Mouse (Mus musculus): ENCODE measurements at regions not wholly inside any gene's neighbourhood (a gene's known extent, or its start where the extent isn't known, plus 50 kb on each side); places are given as distances from the start of the nearest gene placed in this dataset.

DNA sequence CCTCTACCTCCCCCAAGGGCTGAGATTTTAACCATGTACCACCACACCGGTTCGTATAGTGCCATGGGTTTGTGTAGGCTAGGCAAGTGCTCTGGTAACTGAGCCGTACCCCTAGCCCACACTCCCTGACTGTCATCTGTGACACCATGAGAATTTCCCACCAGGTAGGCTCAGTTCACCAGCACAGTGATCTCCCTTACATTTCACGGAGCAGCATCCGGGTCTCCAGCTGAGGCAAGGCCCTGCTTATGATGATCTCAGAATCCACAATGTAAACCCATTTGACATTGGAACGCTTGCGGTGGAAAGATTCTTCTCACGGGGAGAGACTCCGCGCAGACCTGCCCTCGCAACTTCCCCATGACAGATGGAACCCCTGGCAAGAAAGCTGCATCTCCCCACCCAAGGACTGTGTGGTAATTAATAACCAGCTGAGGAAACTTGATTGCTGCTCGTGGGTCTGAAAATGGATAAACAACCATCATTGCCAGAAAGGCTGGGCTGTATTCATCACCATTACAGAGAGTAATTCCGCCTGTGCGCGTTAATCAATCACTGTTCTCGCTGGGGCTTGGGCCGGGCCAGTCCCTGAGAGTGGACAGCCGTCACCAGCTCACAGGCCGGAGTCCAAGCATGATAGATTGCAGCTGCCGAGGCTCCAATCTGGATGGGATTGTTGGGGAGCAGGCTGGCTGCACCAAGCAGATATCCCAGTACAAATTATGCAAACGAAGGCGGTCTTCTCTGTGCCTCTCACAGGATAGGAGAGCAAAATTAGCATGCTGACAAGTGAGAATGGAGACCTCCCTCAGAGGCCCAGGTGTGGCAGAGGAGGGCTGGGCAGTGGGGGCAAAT is 492.3 kb downstream of the Fam19a5 start:
- DNase-seq = no peak

DNA sequence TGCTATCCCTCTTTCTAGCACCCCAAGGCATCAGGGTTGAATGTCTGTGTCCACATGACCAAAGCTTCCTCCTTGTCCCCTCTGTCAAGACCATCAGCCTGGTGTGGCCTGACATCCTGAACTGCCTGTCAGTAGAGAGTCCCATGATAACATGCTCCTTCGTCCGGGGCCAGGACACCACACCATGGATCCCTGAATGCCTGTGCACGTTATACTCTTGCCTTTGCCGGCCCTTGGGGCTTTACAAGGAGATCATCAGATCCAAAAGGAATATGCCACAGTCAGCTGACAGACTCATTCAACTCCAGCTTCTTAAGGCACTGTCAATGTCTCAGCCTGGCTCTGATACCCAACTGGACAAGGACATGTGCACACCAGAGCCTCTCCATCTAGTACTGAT is 493.5 kb downstream of the Fam19a5 start:
- no peak for DNase-seq

DNA sequence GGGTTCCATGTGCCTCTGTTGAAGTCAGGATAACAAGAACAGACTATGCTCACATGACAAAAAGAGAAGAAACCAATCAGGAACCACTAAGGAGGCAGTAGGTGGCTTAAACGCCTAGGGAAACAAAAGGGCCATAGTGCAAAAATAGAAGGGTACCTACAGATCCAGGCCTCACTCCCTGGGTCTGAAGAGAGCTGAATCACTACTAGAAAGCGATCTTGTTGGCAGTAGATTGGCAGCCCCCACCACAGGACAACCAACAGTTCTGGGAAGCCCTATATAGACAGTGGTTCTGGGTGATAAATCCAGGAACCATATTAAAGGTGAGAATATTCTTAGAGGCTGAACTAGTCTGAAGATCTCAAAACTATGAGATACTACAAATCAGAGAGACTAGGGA is 498.7 kb downstream of the Fam19a5 start:
- no peak for DNase-seq

DNA sequence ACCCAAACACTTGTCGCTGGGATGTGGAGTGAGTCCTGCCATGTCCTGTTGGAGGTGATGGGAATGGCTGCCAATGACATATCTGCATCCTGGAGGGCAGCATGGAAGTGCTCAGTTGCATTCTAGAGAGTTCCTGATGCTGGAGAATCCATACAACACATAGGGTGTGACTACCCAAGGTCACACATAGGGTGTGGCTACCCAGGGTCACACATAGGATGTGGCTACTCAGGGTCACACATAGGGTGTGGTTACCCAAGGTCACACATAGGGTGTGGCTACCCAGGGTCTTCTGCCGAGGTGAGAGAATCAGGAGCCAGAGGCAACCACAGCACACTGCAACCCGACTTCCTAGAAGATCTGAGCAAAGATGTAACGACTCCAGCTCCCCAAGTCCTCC is 514.0 kb downstream of the Fam19a5 start:
- DNase-seq = no peak

DNA sequence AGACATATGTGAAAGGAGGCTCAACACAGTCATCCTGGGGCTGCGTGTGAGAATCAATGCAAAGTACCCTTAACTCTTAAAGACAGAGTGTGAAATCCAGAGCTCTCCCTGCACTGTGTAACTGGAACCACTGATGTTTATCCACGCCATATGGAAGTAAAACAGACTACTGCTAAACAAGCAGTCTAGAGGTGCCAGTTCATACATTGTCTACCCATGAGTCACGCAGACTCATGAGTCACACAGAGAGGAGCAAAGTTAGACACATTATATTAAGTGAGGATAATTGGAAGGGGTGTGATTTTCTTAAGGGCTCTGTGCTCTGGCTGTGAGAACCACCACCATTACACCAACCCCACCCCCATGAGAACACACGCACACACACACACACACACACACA is 516.8 kb downstream of the Fam19a5 start:
- DNase-seq = no peak

DNA sequence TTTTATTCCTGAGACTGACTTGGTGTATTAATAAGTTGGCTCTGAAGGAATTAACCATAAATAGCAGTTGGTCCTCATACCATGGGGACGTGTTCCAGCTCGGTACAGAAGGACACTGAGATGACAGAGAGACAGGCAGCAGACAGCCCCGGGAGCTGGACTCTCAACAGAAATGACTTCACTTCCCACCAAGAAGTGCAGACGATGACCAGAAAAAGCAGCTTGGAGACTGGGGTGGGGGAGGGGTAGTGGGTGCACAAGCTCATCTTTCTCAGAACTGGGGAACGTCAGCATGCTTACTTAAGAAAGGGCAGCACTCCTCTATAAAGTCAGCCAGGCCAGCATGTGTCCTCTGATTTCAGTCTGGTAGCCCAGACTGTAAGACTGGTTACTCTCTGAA is 518.9 kb downstream of the Fam19a5 start:
- no peak for DNase-seq

DNA sequence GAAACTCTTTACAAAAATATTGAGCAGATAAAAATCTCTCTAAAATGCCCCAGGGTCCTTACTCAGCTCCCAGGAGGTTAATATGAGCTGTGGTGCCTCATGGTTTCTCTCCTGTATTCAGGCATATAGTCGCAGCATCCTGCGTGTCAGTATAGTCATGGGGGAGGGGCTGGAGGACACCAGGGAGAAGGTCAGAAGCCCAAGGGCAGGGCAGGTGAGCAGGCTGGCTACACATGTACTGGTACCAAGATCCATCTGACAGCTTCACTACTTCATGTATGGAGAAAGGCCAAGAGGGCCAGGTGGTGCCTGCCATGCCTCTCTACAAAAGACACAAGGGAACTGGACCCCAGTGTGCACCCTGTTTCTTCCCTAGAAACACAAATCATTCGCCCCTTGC is 524.4 kb downstream of the Fam19a5 start:
- DNase-seq = no peak

DNA sequence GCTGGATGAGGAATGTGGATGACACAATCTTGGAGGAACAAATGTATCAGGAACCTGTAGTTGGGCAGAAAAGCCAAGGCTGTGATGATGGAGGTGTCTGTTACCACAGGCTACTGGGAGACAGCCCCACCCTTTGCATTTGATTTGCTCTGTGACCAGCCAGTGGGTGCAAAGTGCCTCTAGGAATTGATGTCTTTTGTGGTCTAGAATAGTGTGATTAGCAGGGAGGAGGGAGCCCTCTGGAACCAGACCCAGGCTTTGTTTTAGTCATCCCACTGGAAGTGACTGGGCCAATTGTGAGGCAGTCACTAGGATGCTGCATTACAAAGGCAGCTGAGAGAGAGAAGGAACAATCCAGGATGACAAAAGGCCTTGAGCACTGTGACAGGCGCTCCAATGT is 527.4 kb upstream of the Zdhhc25 start:
- DNase-seq = no peak

DNA sequence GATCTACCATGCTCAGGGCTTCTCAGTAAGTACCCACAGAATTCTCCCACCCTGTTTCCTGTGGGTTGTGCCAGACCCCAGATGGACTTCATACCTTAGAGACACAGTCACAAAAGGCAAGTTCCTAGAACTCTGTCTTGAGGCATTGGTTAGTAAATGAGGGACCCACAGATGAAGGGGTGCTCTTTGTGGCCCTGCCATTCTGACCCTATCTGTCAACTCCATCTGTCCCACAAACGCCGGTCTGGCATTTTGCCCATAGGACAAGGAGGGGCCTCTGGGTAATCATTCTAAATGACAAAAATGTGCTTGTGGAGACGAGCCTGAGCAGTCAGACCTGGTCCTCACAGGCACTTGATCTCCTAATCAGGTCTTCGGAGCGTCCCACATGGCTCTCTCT is 516.2 kb upstream of the Zdhhc25 start:
- no peak for DNase-seq

DNA sequence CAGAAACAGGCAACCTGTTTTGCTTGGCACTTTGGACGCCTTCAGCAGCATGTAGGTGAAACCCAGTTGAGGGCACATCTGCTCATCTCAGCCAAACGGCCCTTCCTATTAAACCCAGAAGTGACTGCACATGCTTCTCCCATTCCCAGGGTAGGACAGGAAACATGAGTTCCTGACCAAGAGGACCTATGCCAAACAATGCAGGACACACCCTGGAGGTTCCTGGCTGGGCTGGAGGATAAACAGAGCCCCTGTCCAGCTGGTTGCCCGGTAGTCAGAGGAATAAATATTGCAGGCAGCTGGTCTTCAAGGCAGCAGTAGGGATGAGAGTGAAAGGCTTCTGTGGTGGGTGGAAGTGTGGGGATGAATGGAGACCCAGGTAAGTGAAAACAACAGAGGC is 514.5 kb upstream of the Zdhhc25 start:
- no peak for DNase-seq

DNA sequence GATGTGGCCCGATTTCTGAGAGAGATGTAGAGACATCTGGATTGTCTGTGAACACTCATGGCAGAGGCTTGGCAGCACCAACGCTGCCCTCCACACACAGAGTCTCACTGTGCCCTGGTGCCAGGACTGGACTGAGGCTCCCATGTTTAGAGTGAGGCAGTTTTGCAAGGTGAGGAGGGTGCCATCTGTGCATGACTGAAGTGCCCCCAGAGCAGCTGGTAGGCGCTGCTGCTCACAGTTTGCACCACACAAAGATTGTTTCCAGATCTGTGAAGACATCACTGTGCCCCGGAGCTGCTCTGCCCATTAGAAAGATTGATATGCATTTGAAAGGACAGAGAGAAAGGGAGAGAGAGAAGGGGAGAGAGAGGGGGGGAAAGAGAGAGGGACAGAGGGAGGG is 510.6 kb upstream of the Zdhhc25 start:
- no peak for DNase-seq

DNA sequence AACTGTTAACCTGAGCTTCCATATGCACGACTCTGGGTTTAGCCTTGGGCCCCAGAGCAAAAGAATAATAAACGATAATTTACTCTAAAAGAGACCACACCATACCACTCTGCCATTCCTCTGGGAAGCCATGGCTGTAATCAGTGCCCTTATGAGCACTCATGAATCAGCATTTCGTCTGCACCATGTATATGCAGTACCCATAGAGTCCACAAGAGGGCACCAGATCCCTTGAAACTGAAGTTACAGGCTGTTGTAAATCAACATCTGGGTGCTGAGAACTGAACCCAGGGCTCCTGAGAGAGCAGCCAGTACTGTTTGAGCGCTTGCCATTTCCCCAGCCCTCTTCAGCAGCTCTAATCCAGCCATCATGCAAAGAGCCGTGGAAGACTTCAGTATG is 508.7 kb upstream of the Zdhhc25 start:
- no peak for DNase-seq

DNA sequence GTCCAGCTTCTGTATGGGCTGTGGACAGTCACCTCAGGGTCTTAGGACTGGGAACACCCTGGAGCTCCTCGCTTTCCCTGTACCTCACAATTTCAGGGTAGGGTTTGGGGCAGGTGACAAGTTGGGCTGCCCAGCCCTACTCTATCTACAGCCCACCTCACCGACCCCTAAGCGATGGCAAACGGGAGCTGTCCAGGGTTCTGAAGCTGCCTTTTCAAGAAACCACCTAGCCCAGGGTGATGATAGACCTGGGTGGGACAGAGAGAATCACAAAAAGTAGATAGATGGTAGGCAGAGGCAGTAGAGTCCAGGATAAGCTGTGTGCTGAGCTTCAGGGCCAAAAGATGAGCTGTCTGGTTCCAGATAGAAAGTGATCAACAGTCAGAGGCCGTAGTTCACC is 479.7 kb upstream of the Zdhhc25 start:
- no peak for DNase-seq

DNA sequence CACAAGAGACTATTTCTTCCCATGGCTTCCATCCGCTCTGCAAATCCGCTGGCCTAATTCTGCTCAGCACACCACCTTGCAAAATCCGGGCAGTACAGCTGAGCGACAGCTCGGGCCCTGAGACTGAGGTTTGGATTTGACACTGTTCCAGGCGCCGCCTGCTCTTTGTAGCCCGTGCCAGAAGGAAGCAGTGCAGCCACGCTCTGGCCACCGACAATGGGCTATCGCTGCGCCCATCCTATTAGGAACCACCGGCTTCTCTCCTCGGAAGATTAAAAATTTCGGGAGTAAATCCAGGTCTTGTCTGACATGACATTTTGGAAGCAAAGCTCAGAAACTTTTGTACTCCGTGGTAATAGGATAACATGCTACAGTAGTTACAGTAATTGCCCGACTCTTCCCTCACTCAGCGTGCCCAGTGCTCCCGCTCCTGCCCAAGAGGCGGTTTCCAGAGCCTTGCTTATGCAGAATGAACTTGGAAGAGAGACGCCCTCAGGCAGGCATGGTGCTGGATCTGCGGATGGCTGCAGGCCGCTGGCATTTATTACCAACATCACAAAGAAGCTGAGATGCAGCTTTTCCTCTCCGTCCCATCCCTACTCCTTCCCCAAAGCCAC is 476.1 kb upstream of the Zdhhc25 start:
- DNase-seq = peak; percentile 67 to 69

DNA sequence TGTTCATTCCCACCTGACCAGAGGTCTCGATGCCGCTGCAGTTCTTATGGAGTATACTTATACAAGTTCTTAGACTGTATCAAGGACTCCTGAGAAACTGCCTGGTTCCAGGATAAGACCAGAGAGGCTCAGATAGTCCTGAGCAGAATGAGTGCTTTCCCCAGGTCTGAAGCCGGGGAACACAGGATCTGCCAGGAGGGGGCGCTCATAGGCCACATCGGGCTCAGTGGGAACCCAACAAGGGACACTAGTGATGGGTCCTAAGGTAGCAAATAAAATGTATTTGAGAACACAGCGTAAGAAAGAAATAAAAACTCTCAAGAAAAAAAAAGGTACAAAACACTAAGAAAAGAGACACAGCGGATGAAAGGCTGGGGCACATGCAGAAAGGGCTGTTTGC is 454.0 kb upstream of the Zdhhc25 start:
- peak; percentile 79 to 82 for DNase-seq

DNA sequence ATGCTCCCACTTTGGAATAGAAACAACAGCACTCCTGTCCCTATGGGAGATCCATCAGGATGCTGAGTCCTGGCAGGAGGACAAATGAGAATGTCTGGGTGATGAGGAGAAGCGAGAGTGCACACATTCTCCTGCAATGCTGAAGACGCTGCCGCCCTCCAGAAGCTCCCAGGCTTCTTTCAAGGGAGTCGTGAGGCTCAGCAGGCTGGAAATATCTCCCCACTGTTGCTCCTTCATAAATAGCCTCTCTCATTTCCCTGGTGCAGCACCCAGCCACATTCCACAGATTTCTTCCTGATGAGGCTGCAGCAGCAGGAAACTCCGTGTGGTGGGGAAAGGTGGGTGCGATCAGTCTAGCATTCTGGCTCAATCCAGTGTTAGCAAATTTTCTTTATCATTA is 448.9 kb upstream of the Zdhhc25 start:
- no peak for DNase-seq

DNA sequence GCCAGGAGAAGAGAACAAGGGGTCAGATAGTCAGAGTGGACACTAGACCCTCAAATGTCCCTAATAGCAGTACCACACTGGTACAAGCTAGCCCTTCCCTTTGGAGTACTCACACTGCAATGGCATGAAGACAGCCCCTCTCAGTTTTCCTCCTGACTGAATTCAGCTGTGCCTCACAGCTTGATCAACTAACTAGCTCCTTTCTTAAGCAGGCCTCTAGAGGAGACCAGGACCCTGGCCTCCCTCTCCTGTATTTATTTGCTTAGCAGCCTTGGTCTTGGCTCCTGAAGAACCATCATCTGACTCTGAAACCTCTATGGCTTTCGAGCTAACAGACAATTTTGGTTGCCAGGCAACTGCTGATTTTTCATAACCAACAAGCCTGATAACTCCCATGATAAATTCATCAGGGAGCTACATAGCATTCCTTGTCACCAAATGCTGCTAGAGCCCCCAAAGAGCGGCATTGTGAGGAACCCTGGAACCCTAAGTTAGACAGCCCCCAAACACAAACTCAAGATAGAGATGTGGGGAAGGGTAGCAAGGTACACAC is 440.4 kb upstream of the Zdhhc25 start:
- DNase-seq = no peak

DNA sequence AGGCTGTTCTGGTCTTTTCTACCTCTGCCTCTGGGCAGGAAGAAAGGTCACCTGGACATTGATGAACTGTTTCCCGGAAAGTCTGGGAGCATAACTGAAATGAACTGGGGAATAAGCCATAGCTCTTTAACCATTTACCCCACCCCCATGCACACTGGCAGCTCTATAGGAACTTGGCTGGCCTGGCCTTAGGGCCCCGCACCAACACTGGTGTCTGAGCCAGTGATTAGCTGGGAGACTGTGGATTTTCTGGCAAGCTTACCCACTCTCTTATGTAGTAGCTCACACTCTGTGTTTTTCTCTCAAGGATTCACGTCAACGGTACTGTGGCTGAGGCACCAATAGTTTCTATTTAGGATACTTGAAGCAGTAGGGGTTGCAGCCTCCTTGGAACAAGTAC is 439.8 kb upstream of the Zdhhc25 start:
- DNase-seq = peak in 1 of 2 experiments; percentile 17

DNA sequence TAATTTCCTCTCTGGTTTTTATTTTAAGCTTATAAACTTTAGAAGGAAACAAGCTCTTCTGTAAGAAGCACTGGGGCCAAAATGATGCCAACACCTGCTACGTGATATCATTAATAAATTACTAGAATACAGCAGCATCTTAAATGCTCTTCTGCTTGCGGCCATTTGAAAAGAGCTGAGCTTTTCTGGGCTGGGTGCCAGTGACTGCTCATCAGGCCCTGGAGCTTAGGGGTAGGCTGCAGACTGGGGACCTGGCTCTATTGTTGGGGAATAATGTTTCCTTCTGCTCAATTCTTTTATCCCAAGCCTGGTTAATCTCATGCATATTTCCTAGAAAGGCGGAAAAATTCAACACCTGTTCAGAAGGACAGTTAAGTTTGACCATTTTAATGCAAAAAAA is 436.7 kb upstream of the Zdhhc25 start:
- DNase-seq = peak in 1 of 2 experiments; percentile 15

DNA sequence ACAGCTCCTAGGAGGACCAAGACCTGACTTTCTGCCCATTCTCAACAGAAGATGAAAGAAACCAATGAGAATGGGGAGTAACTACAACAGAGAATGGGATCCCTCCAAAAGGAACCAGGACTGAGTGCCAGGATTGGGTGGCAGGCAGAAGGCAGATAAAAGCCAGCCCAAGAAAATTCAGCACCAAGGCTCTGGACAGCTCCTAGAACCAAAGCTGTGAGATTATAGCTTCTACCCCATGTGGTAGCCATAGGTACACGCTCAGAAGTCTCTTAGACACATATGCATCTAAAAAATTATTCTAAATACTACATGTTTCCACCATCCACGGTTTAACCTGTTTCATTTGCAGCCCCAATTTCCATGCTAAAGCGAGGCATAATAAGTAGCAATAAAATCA is 425.8 kb upstream of the Zdhhc25 start:
- DNase-seq = no peak

DNA sequence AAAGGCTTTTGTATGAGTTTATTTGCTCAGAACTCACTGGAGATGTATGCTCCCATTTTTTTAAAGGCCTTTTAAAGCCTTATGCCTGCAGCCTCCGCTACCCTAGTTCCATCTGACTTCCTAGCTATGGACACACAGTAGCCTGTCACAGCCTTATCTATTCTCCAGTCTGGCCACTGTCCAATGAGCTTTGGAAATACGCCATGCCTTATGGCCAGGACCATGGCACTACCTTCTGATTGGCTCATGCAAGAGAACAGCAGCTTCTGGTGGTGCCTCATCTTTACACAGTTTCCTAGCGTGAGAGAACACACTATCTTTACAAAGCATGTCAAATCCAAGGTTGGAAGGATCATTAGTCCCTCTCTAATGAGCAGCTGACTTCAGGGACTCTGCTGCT is 424.1 kb upstream of the Zdhhc25 start:
- peak; percentile 58 to 59 for DNase-seq

DNA sequence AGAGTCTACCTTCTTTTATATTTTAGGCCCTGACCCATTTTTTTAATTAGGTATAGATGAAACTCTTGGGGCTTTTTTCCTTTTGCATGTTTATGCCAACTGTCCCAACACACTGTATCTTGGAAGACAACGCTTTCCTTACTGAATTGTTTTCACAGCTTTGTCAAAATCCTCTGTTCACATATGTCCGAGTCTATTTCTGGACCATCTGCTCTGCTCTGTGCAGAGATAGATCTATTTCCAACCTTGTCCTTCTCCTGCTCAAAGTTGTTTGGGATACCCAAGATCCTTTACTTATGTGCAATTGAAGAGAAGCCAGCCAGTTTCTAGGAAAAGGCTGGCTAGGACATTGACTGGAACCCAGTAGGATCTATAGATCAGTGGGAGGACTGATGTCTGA is 403.6 kb upstream of the Zdhhc25 start:
- DNase-seq = no peak

DNA sequence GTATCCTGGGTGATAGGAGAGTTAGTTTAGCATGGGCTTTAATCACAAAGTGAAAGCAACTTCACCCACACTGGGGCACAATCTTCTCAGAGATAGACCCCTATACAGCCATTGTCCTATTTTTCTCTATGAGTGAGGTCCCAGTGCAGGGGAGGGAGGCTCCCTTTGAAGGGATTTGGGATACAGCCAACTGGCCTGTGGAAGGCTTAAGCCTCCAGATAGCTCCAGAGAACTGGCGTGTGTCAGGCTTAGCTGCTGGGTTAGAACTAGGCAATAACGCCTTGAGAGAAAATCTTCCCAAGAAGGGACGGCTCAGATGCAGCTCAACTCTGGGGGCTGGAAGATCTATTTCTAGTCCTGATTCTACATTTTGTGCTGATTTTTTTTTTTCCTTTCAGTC is 397.4 kb upstream of the Zdhhc25 start:
- peak in 1 of 2 experiments; percentile 9 for DNase-seq

DNA sequence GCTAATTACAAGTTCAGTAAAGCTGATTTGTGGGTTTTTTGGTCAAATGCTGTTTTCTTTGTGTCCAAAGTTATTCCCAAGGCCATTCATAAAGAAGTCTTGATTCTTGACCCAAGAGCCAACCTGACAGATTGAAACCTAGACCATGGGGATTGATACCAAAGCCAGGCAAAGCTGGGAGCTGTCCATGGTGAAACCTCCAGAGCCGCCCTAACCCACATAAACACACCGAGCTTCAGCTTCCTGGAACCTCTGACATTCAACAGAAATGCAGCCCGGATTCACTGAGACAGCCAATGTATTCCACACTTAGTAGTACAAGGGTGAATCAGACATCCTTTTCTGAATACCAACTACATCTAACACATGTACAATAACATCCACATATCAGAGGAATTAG is 386.7 kb upstream of the Zdhhc25 start:
- DNase-seq = no peak

All from cerebellum, postnatal 36 days (tissue).